Mouse (Mus musculus) testis, adult 2 months (tissue): Measurements from ENCODE around the gene Col9a2.

Experiments used
- CTCF ChIP-seq: fragments of 200-500 bp; IDR thresholded peaks from 2 replicates; pipeline ENCODE4 v1.5.1; 2012; ENCODE audit warnings: low read depth, mild to moderate bottlenecking, inconsistent platforms, low read length, moderate library complexity; ENCODE audit not compliant: control insufficient read depth, insufficient read depth, insufficient replicate concordance
- POLR2A ChIP-seq: fragments of 200-500 bp; IDR thresholded peaks from 2 replicates; pipeline ENCODE4 v1.6.1; 2012; ENCODE audit warnings: low read depth, mild to moderate bottlenecking, inconsistent platforms, low read length, moderate library complexity; ENCODE audit not compliant: control insufficient read depth

- TF ChIP-seq CTCF: peak; percentile 79
- no peak for TF ChIP-seq POLR2A
Observed at GRCm38 (mm10) chr4:121040897-121041671, 1.9 kb downstream of the Col9a2 start.
